Mouse (Mus musculus): ENCODE results near the gene Plekhm3.

The Plekhm3 gene

GRCm38 (mm10) chr1:64876276-64876675, 80.3 kb downstream of the Plekhm3 start:
- DNase-seq (ENCODE audit: low read depth, low spot score): no peak

- no peak for DNase-seq (ENCODE audit: low read depth, low spot score)
Observed at GRCm38 (mm10) chr1:64875712-64876111, 80.9 kb downstream of the Plekhm3 start.

- DNase-seq (ENCODE audit: low read depth, low spot score): no peak
Observed at GRCm38 (mm10) chr1:64875156-64875555, 81.5 kb downstream of the Plekhm3 start.

GRCm38 (mm10) chr1:64871956-64872355, 84.7 kb downstream of the Plekhm3 start:
- no peak for DNase-seq (ENCODE audit: low read depth, low spot score)

- DNase-seq (ENCODE audit: low read depth, low spot score): no peak
Observed at GRCm38 (mm10) chr1:64867684-64868083, 88.9 kb downstream of the Plekhm3 start.

GRCm38 (mm10) chr1:64866140-64866539, 90.5 kb downstream of the Plekhm3 start:
- no peak for DNase-seq (ENCODE audit: low read depth, low spot score)

GRCm38 (mm10) chr1:64860235-64860920, 96.2 kb downstream of the Plekhm3 start:
- no peak for DNase-seq (ENCODE audit: low read depth, low spot score)

- no peak for DNase-seq (ENCODE audit: low read depth, low spot score)
Observed at GRCm38 (mm10) chr1:64859826-64860225, 96.8 kb downstream of the Plekhm3 start.

GRCm38 (mm10) chr1:64854835-64855234, 101.8 kb downstream of the Plekhm3 start:
- DNase-seq (ENCODE audit: low read depth, low spot score): no peak

GRCm38 (mm10) chr1:64853738-64854730, 102.6 kb downstream of the Plekhm3 start:
- DNase-seq (ENCODE audit: low read depth, low spot score): no peak

GRCm38 (mm10) chr1:64853244-64853643, 103.4 kb downstream of the Plekhm3 start:
- no peak for DNase-seq (ENCODE audit: low read depth, low spot score)

GRCm38 (mm10) chr1:64852272-64852671, 104.4 kb downstream of the Plekhm3 start:
- no peak for DNase-seq (ENCODE audit: low read depth, low spot score)

- no peak for DNase-seq (ENCODE audit: low read depth, low spot score)
Observed at GRCm38 (mm10) chr1:64850345-64850744, 106.3 kb downstream of the Plekhm3 start.

- no peak for DNase-seq (ENCODE audit: low read depth, low spot score)
Observed at GRCm38 (mm10) chr1:64848996-64849395, 107.6 kb downstream of the Plekhm3 start.

- DNase-seq (ENCODE audit: low read depth, low spot score): no peak
Observed at GRCm38 (mm10) chr1:64848081-64848480, 108.5 kb downstream of the Plekhm3 start.

- DNase-seq (ENCODE audit: low read depth, low spot score): no peak
Observed at GRCm38 (mm10) chr1:64847565-64847964, 109.1 kb downstream of the Plekhm3 start.

- no peak for DNase-seq (ENCODE audit: low read depth, low spot score)
Observed at GRCm38 (mm10) chr1:64844978-64845377, 111.6 kb downstream of the Plekhm3 start.

- no peak for DNase-seq (ENCODE audit: low read depth, low spot score)
Observed at GRCm38 (mm10) chr1:64843900-64844616, 112.6 kb downstream of the Plekhm3 start.

GRCm38 (mm10) chr1:64840930-64841329, 115.7 kb downstream of the Plekhm3 start:
- DNase-seq (ENCODE audit: low read depth, low spot score): no peak

GRCm38 (mm10) chr1:64836584-64836983, 120.0 kb downstream of the Plekhm3 start:
- DNase-seq (ENCODE audit: low read depth, low spot score): no peak

- no peak for DNase-seq (ENCODE audit: low read depth, low spot score)
Observed at GRCm38 (mm10) chr1:64836114-64836513, 120.5 kb downstream of the Plekhm3 start.

GRCm38 (mm10) chr1:64831552-64831951, 125.1 kb downstream of the Plekhm3 start:
- DNase-seq (ENCODE audit: low read depth, low spot score): no peak
